Mouse (Mus musculus) central nervous system, embryonic 14 days (tissue): ENCODE results near the gene Scnn1a. TPM values are rescaled to one million over a fixed set of nuclear protein-coding genes. Genes with fewer than 3 reads are reported as not detected.

Experiments used
- polyA plus RNA-seq: library from polyadenylated mRNA; depleted of rRNA; stranded (reverse); fragments of >200 nt; gene quantifications from 2 replicates; pipeline ENCODE4 v1.2.3, GENCODE M21; 2012; rRNA removed

Scnn1a gene
- 0.36 and 0.73 TPM in 2 replicates for polyA plus RNA-seq

GRCm38 (mm10) chr6:125320323-125320722, at the start of gene Scnn1a:
Gene Scnn1a (plus strand): TSS chr6:125320659.

GRCm38 (mm10) chr6:125285890-125286289, 34.6 kb upstream of the Scnn1a start, which contains the start of gene Tuba3a:
Gene Tuba3a (minus strand): TSS chr6:125286042.

GRCm38 (mm10) chr6:125313546-125314230, 6.8 kb upstream of the Scnn1a start, which contains the start of gene Ltbr:
Gene Ltbr (minus strand): TSS chr6:125313885.

GRCm38 (mm10) chr6:125348721-125349574, 28.5 kb downstream of the Scnn1a start, which contains the start of gene Tnfrsf1a:
Gene Tnfrsf1a (plus strand): TSS chr6:125349362.

GRCm38 (mm10) chr6:125380372-125381360, 60.2 kb downstream of the Scnn1a start, which contains the start of gene Plekhg6:
Gene Plekhg6 (minus strand): TSS chr6:125380793.

Other genes starting within 250 kb of the Scnn1a start
- gene Chd4, start 224.7 kb upstream of the Scnn1a start, polyA plus RNA-seq = 123 and 129 TPM in 2 replicates
- gene Nop2, start 188.8 kb upstream of the Scnn1a start, polyA plus RNA-seq = 41.9 and 42.5 TPM in 2 replicates
- 30.9 and 37.7 TPM in 2 replicates for gene Iffo1, start 175.4 kb upstream of the Scnn1a start, polyA plus RNA-seq
- 2,744 and 3,766 TPM in 2 replicates for gene Gapdh, start 154.2 kb upstream of the Scnn1a start, polyA plus RNA-seq
- 207 and 239 TPM in 2 replicates for gene Ncapd2, start 129.0 kb upstream of the Scnn1a start, polyA plus RNA-seq
- gene Mrpl51, start 128.9 kb upstream of the Scnn1a start, polyA plus RNA-seq = 67.8 and 68.4 TPM in 2 replicates
- 21.0 and 25.2 TPM in 2 replicates for gene Vamp1, start 105.1 kb upstream of the Scnn1a start, polyA plus RNA-seq
- gene Tapbpl, start 88.8 kb upstream of the Scnn1a start, polyA plus RNA-seq = 2.4 and 3.3 TPM in 2 replicates
- 0.21 and 0.28 TPM in 2 replicates for gene Cd27, start 83.6 kb upstream of the Scnn1a start, polyA plus RNA-seq
- gene Tuba3a, start 34.6 kb upstream of the Scnn1a start, polyA plus RNA-seq = 0.04 TPM in 1 of 2 replicates, not detected in the other
- 11.7 and 18.6 TPM in 2 replicates for gene Ltbr, start 6.8 kb upstream of the Scnn1a start, polyA plus RNA-seq
- 18.5 and 32.1 TPM in 2 replicates for gene Tnfrsf1a, start 28.7 kb downstream of the Scnn1a start, polyA plus RNA-seq
- gene Plekhg6, start 60.1 kb downstream of the Scnn1a start, polyA plus RNA-seq = 0.06 and 0.21 TPM in 2 replicates
- gene Cd9, start 174.1 kb downstream of the Scnn1a start, polyA plus RNA-seq = 43.8 and 59.6 TPM in 2 replicates
- 13.7 and 16.1 TPM in 2 replicates for gene Vwf, start 226.1 kb downstream of the Scnn1a start, polyA plus RNA-seq